Mouse (Mus musculus): ENCODE measurements at regions not wholly inside any gene's neighbourhood (a gene's known extent, or its start where the extent isn't known, plus 50 kb on each side); places are given as distances from the start of the nearest gene placed in this dataset.

- Histone ChIP-seq H3K9me3 (replicated peaks; ENCODE audit: control insufficient read depth, low read length) (no peaks in the 10 kb centered on the region), H3K27me3 (ENCODE audit: control insufficient read depth, insufficient read depth, low read length) (no peaks in the 10 kb centered on the region), H3K4me1 (ENCODE audit: control insufficient read depth, insufficient read depth, low read length) (0 out of 2 replicates have a peak, but pooled peaks cover 3% of the 10 kb centered on the region), H3K9ac (ENCODE audit: low read length) (no peak overlapping the region), H3K4me3 (replicated peaks; ENCODE audit: low read length) (no peak overlapping the region), H3K27ac (ENCODE audit: low read length) (no peak overlapping the region), H3K36me3 (ENCODE audit: control insufficient read depth, insufficient read depth, low read length) (no peaks in the 10 kb centered on the region), H3K4me2 (ENCODE audit: low read depth, low read length) (no peak overlapping the region)
- no peak for ATAC-seq (ENCODE audit: insufficient read depth, low FRiP score)
- 52% methylated on average over 3 of the region's 3 CpGs for WGBS
These were observed 95.0 kb upstream of the Slc22a22 start for GRCm38 (mm10) chr15:57572460-57572859.

GRCm38 (mm10) chr15:57568006-57568630 lies 90.7 kb upstream of the Slc22a22 start:
- peak overlapping the region; percentile 50; the same call in 1 of the 2 replicates for H3K27ac ChIP-seq (ENCODE audit: low read length)
- H3K4me2 ChIP-seq (ENCODE audit: low read depth, low read length): no peak overlapping the region
- 0 out of 2 replicates have a peak, but pooled peaks have one; percentile 66 for ATAC-seq (ENCODE audit: insufficient read depth, low FRiP score)
- H3K4me1 ChIP-seq (ENCODE audit: control insufficient read depth, insufficient read depth, low read length): 0 out of 2 replicates have a peak, but pooled peaks cover 3% of the 10 kb centered on the region
- no peaks in the 10 kb centered on the region for H3K36me3 ChIP-seq (ENCODE audit: control insufficient read depth, insufficient read depth, low read length)
- H3K4me3 ChIP-seq (replicated peaks; ENCODE audit: low read length): no peak overlapping the region
- H3K27me3 ChIP-seq (ENCODE audit: control insufficient read depth, insufficient read depth, low read length): no peaks in the 10 kb centered on the region
- 50% methylated on average over 5 of the region's 5 CpGs for WGBS
- H3K9ac ChIP-seq (ENCODE audit: low read length): no peak overlapping the region
- H3K9me3 ChIP-seq (replicated peaks; ENCODE audit: control insufficient read depth, low read length): no peaks in the 10 kb centered on the region

- H3K9me3 ChIP-seq (replicated peaks; ENCODE audit: control insufficient read depth, low read length): no peaks in the 10 kb centered on the region
These were observed 69.7 kb upstream of the Slc22a22 start for GRCm38 (mm10) chr15:57547154-57547553.

GRCm38 (mm10) chr15:57545141-57545540 lies 67.7 kb upstream of the Slc22a22 start:
- ATAC-seq (ENCODE audit: insufficient read depth, low FRiP score): no peak
- 77% methylated on average over 4 of the region's 4 CpGs for WGBS
- H3K4me2 ChIP-seq (ENCODE audit: low read depth, low read length): no peak overlapping the region
- no peaks in the 10 kb centered on the region for H3K4me1 ChIP-seq (ENCODE audit: control insufficient read depth, insufficient read depth, low read length)
- H3K36me3 ChIP-seq (ENCODE audit: control insufficient read depth, insufficient read depth, low read length): no peaks in the 10 kb centered on the region
- no peak overlapping the region for H3K9ac ChIP-seq (ENCODE audit: low read length)
- H3K27ac ChIP-seq (ENCODE audit: low read length): no peak overlapping the region
- H3K4me3 ChIP-seq (replicated peaks; ENCODE audit: low read length): no peak overlapping the region
- no peaks in the 10 kb centered on the region for H3K9me3 ChIP-seq (replicated peaks; ENCODE audit: control insufficient read depth, low read length)
- H3K27me3 ChIP-seq (ENCODE audit: control insufficient read depth, insufficient read depth, low read length): no peaks in the 10 kb centered on the region

More at GRCm38 (mm10) chr15:57547154-57547553, 69.7 kb upstream of the Slc22a22 start:
- H3K36me3 ChIP-seq (ENCODE audit: control insufficient read depth, insufficient read depth, low read length): no peaks in the 10 kb centered on the region
- no peak overlapping the region for H3K4me3 ChIP-seq (replicated peaks; ENCODE audit: low read length)
- H3K4me1 ChIP-seq (ENCODE audit: control insufficient read depth, insufficient read depth, low read length): no peaks in the 10 kb centered on the region
- H3K4me2 ChIP-seq (ENCODE audit: low read depth, low read length): no peak overlapping the region
- no peak overlapping the region for H3K9ac ChIP-seq (ENCODE audit: low read length)
- no peak overlapping the region for H3K27ac ChIP-seq (ENCODE audit: low read length)
- H3K27me3 ChIP-seq (ENCODE audit: control insufficient read depth, insufficient read depth, low read length): no peaks in the 10 kb centered on the region
- ATAC-seq (ENCODE audit: insufficient read depth, low FRiP score): no peak
- 49% methylated on average over 2 of the region's 2 CpGs for WGBS

GRCm38 (mm10) chr15:57543985-57544384 lies 66.6 kb upstream of the Slc22a22 start:
- ATAC-seq (ENCODE audit: insufficient read depth, low FRiP score): no peak
- 74% methylated on average over 3 of the region's 3 CpGs for WGBS
- H3K27me3 ChIP-seq (ENCODE audit: control insufficient read depth, insufficient read depth, low read length): no peaks in the 10 kb centered on the region
- no peak overlapping the region for H3K9ac ChIP-seq (ENCODE audit: low read length)
- H3K4me2 ChIP-seq (ENCODE audit: low read depth, low read length): no peak overlapping the region
- no peak overlapping the region for H3K27ac ChIP-seq (ENCODE audit: low read length)
- no peaks in the 10 kb centered on the region for H3K9me3 ChIP-seq (replicated peaks; ENCODE audit: control insufficient read depth, low read length)
- H3K36me3 ChIP-seq (ENCODE audit: control insufficient read depth, insufficient read depth, low read length): no peaks in the 10 kb centered on the region
- no peaks in the 10 kb centered on the region for H3K4me1 ChIP-seq (ENCODE audit: control insufficient read depth, insufficient read depth, low read length)
- no peak overlapping the region for H3K4me3 ChIP-seq (replicated peaks; ENCODE audit: low read length)

- Histone ChIP-seq H3K9me3 (replicated peaks; ENCODE audit: control insufficient read depth, low read length) (no peaks in the 10 kb centered on the region), H3K9ac (ENCODE audit: low read length) (no peak overlapping the region)
- 24% methylated on average over 3 of the region's 3 CpGs for WGBS
These were observed 65.2 kb upstream of the Slc22a22 start for GRCm38 (mm10) chr15:57542630-57543029.

GRCm38 (mm10) chr15:57535514-57535913 lies 58.1 kb upstream of the Slc22a22 start:
- Histone ChIP-seq H3K4me1 (ENCODE audit: control insufficient read depth, insufficient read depth, low read length) (no peaks in the 10 kb centered on the region), H3K4me2 (ENCODE audit: low read depth, low read length) (no peak overlapping the region), H3K27me3 (ENCODE audit: control insufficient read depth, insufficient read depth, low read length) (no peaks in the 10 kb centered on the region), H3K9me3 (replicated peaks; ENCODE audit: control insufficient read depth, low read length) (no peaks in the 10 kb centered on the region), H3K36me3 (ENCODE audit: control insufficient read depth, insufficient read depth, low read length) (no peaks in the 10 kb centered on the region), H3K4me3 (replicated peaks; ENCODE audit: low read length) (no peak overlapping the region), H3K9ac (ENCODE audit: low read length) (no peak overlapping the region), H3K27ac (ENCODE audit: low read length) (no peak overlapping the region)
- 44% methylated on average over 2 of the region's 2 CpGs for WGBS
- no peak for ATAC-seq (ENCODE audit: insufficient read depth, low FRiP score)

More at GRCm38 (mm10) chr15:57542630-57543029, 65.2 kb upstream of the Slc22a22 start:
- ATAC-seq (ENCODE audit: insufficient read depth, low FRiP score): no peak
- H3K4me2 ChIP-seq (ENCODE audit: low read depth, low read length): no peak overlapping the region
- no peaks in the 10 kb centered on the region for H3K4me1 ChIP-seq (ENCODE audit: control insufficient read depth, insufficient read depth, low read length)
- H3K4me3 ChIP-seq (replicated peaks; ENCODE audit: low read length): no peak overlapping the region
- no peak overlapping the region for H3K27ac ChIP-seq (ENCODE audit: low read length)
- no peaks in the 10 kb centered on the region for H3K27me3 ChIP-seq (ENCODE audit: control insufficient read depth, insufficient read depth, low read length)
- H3K36me3 ChIP-seq (ENCODE audit: control insufficient read depth, insufficient read depth, low read length): no peaks in the 10 kb centered on the region
